Mouse (Mus musculus): ENCODE data around the gene Tldc2. TPM values are rescaled to one million over a fixed set of nuclear protein-coding genes. Genes with fewer than 3 reads are reported as not detected.
A peak's percentile ranks its signal among the peaks of the same experiment; 100 is the strongest.

Tldc2 gene
- polyA plus RNA-seq, 1 experiment from 2014 or later, result not detected

GRCm38 (mm10) chr2:157139251-157139802, 52.5 kb downstream of the Tldc2 start:
- ATAC-seq (ENCODE audit: low FRiP score), result no peak

GRCm38 (mm10) chr2:157141962-157142361, 55.1 kb downstream of the Tldc2 start:
- H3K9me3 ChIP-seq (ENCODE audit: control insufficient read depth, low read length), result no peaks in the 10 kb centered on the region; the same call in 1 of the 2 replicates
- H3K9ac ChIP-seq (ENCODE audit: low read length), result no peak overlapping the region
- ATAC-seq (ENCODE audit: low FRiP score) (no peak), DNase-seq (ENCODE audit: low spot score, missing footprints) (peak; percentile 21)
- no peaks in the 10 kb centered on the region for H3K36me3 ChIP-seq (ENCODE audit: control insufficient read depth, insufficient read depth, low read length)
- no peak overlapping the region for H3K4me2 ChIP-seq
- no peaks in the 10 kb centered on the region for H3K27me3 ChIP-seq (ENCODE audit: control insufficient read depth, insufficient read depth, low read length)
- no peaks in the 10 kb centered on the region for H3K4me1 ChIP-seq (ENCODE audit: control insufficient read depth, insufficient read depth, low read length)
- H3K27ac ChIP-seq (ENCODE audit: low read depth, low read length), result no peak overlapping the region
- WGBS, result 87% methylated on average over 4 of the region's 4 CpGs
- no peak overlapping the region for H3K4me3 ChIP-seq (ENCODE audit: low read depth, low read length)

More at GRCm38 (mm10) chr2:157139251-157139802, 52.5 kb downstream of the Tldc2 start:
- Histone ChIP-seq H3K4me3 (ENCODE audit: low read depth, low read length) (no peak overlapping the region), H3K9ac (ENCODE audit: low read length) (no peak overlapping the region), H3K4me1 (ENCODE audit: control insufficient read depth, insufficient read depth, low read length) (no peaks in the 10 kb centered on the region), H3K4me2 (no peak overlapping the region), H3K9me3 (ENCODE audit: control insufficient read depth, low read length) (no peaks in the 10 kb centered on the region; the same call in 1 of the 2 replicates), H3K27me3 (ENCODE audit: control insufficient read depth, insufficient read depth, low read length) (no peaks in the 10 kb centered on the region), H3K36me3 (ENCODE audit: control insufficient read depth, insufficient read depth, low read length) (no peaks in the 10 kb centered on the region), H3K27ac (ENCODE audit: low read depth, low read length) (no peak overlapping the region)
- WGBS, result 89% methylated on average over 5 of the region's 5 CpGs
- DNase-seq (ENCODE audit: low spot score, missing footprints), result peak; percentile 41

GRCm38 (mm10) chr2:157144132-157144531, 57.3 kb downstream of the Tldc2 start:
- Histone ChIP-seq H3K4me2 (no peak overlapping the region), H3K4me1 (ENCODE audit: control insufficient read depth, insufficient read depth, low read length) (no peaks in the 10 kb centered on the region)
- DNase-seq (ENCODE audit: low spot score, missing footprints), result no peak

DNA sequence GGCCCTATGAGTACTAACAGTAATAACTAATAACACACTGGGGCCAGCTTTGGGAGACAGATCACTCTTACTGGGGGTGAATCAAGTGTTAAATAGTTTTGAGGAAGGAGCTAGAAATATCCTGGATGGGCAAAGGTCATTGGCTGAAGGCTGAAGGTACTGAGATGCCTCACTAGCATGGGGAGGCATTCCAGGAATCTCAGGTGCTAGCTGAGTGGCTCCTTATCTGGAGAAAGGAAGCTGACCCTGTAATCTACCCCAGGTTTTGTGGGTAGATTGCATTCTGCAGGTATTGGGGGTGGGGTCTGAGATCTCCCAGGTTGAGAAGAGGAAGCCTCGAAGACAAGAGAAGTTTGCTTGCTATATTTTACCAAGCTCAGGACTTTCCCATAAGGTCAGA, 58.3 kb downstream of the Tldc2 start:
- ATAC-seq (ENCODE audit: low FRiP score), result no peak
- peaks cover 10% of the 10 kb centered on the region for H3K36me3 ChIP-seq (ENCODE audit: control insufficient read depth, insufficient read depth, low read length)
- H3K27me3 ChIP-seq (ENCODE audit: control insufficient read depth, insufficient read depth, low read length), result no peaks in the 10 kb centered on the region

More at GRCm38 (mm10) chr2:157144132-157144531, 57.3 kb downstream of the Tldc2 start:
- ATAC-seq (ENCODE audit: low FRiP score), result no peak
- H3K9me3 ChIP-seq (ENCODE audit: control insufficient read depth, low read length), result no peaks in the 10 kb centered on the region; the same call in 1 of the 2 replicates
- H3K36me3 ChIP-seq (ENCODE audit: control insufficient read depth, insufficient read depth, low read length), result peaks cover 5% of the 10 kb centered on the region; the same call in 1 of the 2 replicates
- H3K27ac ChIP-seq (ENCODE audit: low read depth, low read length), result no peak overlapping the region
- 77% methylated on average over 5 of the region's 5 CpGs for WGBS
- H3K27me3 ChIP-seq (ENCODE audit: control insufficient read depth, insufficient read depth, low read length), result no peaks in the 10 kb centered on the region
- no peak overlapping the region for H3K4me3 ChIP-seq (ENCODE audit: low read depth, low read length)
- no peak overlapping the region for H3K9ac ChIP-seq (ENCODE audit: low read length)

More for the DNA sequence above, 58.3 kb downstream of the Tldc2 start:
- H3K9me3 ChIP-seq (ENCODE audit: control insufficient read depth, low read length), result no peaks in the 10 kb centered on the region
- 97% methylated on average over 1 of the region's 1 CpGs for WGBS
- no peak overlapping the region for H3K4me3 ChIP-seq (ENCODE audit: low read depth, low read length)
- no peak overlapping the region for H3K4me2 ChIP-seq
- no peaks in the 10 kb centered on the region for H3K4me1 ChIP-seq (ENCODE audit: control insufficient read depth, insufficient read depth, low read length)
- no peak overlapping the region for H3K27ac ChIP-seq (ENCODE audit: low read depth, low read length)
- peak; percentile 59 for DNase-seq (ENCODE audit: low spot score, missing footprints)
- no peak overlapping the region for H3K9ac ChIP-seq (ENCODE audit: low read length)

Other genes with a start within 250 kb of the Tldc2 start
- gene Tgif2, start 247.0 kb upstream of the Tldc2 start, polyA plus RNA-seq (2014; fragmentation: Nextera tagmentation; extraction: Ambion mirVana), result 81.2 and 88.6 TPM in 2 replicates
- gene 4930518I15Rik, start 229.1 kb upstream of the Tldc2 start, polyA plus RNA-seq (2014; fragmentation: Nextera tagmentation; extraction: Ambion mirVana), result 4.7 TPM in 2 replicates
- 196 and 205 TPM in 2 replicates for gene Rab5if, start 223.9 kb upstream of the Tldc2 start, polyA plus RNA-seq (2014; fragmentation: Nextera tagmentation; extraction: Ambion mirVana)
- 0.36 and 0.56 TPM in 2 replicates for gene Sla2, start 199.9 kb upstream of the Tldc2 start, polyA plus RNA-seq (2014; fragmentation: Nextera tagmentation; extraction: Ambion mirVana)
- 48.1 and 48.2 TPM in 2 replicates for gene Ndrg3, start 95.0 kb upstream of the Tldc2 start, polyA plus RNA-seq (2014; fragmentation: Nextera tagmentation; extraction: Ambion mirVana)
- gene Dsn1, start 79.9 kb upstream of the Tldc2 start, polyA plus RNA-seq (2014; fragmentation: Nextera tagmentation; extraction: Ambion mirVana), result 51.4 and 56.9 TPM in 2 replicates
- 5.2 and 6.0 TPM in 2 replicates for gene Soga1, start 7.8 kb upstream of the Tldc2 start, polyA plus RNA-seq (2014; fragmentation: Nextera tagmentation; extraction: Ambion mirVana)
- gene Samhd1, start 48.2 kb downstream of the Tldc2 start, polyA plus RNA-seq (2014; fragmentation: Nextera tagmentation; extraction: Ambion mirVana), result 21.0 and 21.7 TPM in 2 replicates
- 42.5 and 45.5 TPM in 2 replicates for gene Rbl1, start 117.5 kb downstream of the Tldc2 start, polyA plus RNA-seq (2014; fragmentation: Nextera tagmentation; extraction: Ambion mirVana)
- gene Rpn2, start 192.0 kb downstream of the Tldc2 start, polyA plus RNA-seq (2014; fragmentation: Nextera tagmentation; extraction: Ambion mirVana), result 234 and 237 TPM in 2 replicates
- 0.43 and 0.68 TPM in 2 replicates for gene Mroh8, start 192.5 kb downstream of the Tldc2 start, polyA plus RNA-seq (2014; fragmentation: Nextera tagmentation; extraction: Ambion mirVana)

Data from midbrain, embryonic 11.5 days (tissue).